In genomic region chr16:90963231-90963630, GRCm38 (mm10) we compare ENCODE assay signal across 26 mouse cellular contexts. TPM values are rescaled to one million over a fixed set of nuclear protein-coding genes. Genes with fewer than 3 reads are reported as not detected.
A peak's percentile ranks its signal among the peaks of the same experiment; 100 is the strongest.
DNase-seq lines count a peak whose midpoint lies in the region; ATAC-seq and TF ChIP-seq lines count a peak whose summit lies in the region.
"Had no signal": no experiment of that assay in that cellular context is flagged by ENCODE, and none has a peak within 500 bp of the region (broad histone marks: within the 10 kb centered on the region; RNA-seq: fewer than 3 reads in every experiment).

No protein-coding gene starts in this region.

- H3K79me2 ChIP-seq in heart, adult 2 months (replicated peaks; ENCODE audit: control insufficient read depth, insufficient read depth, low read length), result no peaks in the 10 kb centered on the region

- TF ChIP-seq CTCF in heart, adult 2 months (IDR thresholded peaks at IDR 0.05), result no peak
- TF ChIP-seq CTCF in liver, postnatal 0 days (IDR thresholded peaks at IDR 0.05; ENCODE audit: low read depth), result no peak
- TF ChIP-seq CTCF in liver, embryonic 14.5 days (IDR thresholded peaks at IDR 0.05; ENCODE audit: low read depth), result no peak

- H3K9ac ChIP-seq in heart, adult 2 months (ENCODE audit: low read depth, low read length), result no peak overlapping the region
- no peak overlapping the region for H3K9ac ChIP-seq in liver, embryonic 11.5 days (ENCODE audit: low read depth, low read length)
- no peak overlapping the region for H3K9ac ChIP-seq in liver, postnatal 0 days (replicated peaks)
- H3K9ac ChIP-seq in liver, embryonic 14.5 days (replicated peaks), result no peak overlapping the region
- H3K9ac ChIP-seq: forebrain, embryonic 13.5 days; heart, embryonic 13.5 days; hindbrain, embryonic 13.5 days; intestine, embryonic 15.5 days had no signal

- intact Hi-C loops in heart, adult 2 months (cut with DNase I), result no loop called here

- no peak for ATAC-seq in liver, embryonic 11.5 days (replicated peaks; ENCODE audit: low FRiP score)
- no peak for ATAC-seq in liver, postnatal 0 days
- ATAC-seq in liver, embryonic 14.5 days (ENCODE audit: insufficient read depth), result no peak
- ATAC-seq: forebrain, embryonic 13.5 days; forebrain, embryonic 16.5 days; hindbrain, embryonic 16.5 days; intestine, embryonic 15.5 days; Patski had no signal

- peaks cover 30% of the 10 kb centered on the region for H3K36me3 ChIP-seq in heart, embryonic 10.5 days
- H3K36me3 ChIP-seq in heart, adult 2 months (ENCODE audit: control insufficient read depth, insufficient read depth, low read length), result no peaks in the 10 kb centered on the region
- H3K36me3 ChIP-seq in liver, embryonic 11.5 days (ENCODE audit: control insufficient read depth, insufficient read depth, low read length), result peaks cover 10% of the 10 kb centered on the region; the same call in 1 of the 2 replicates
- peaks cover 73% of the 10 kb centered on the region for H3K36me3 ChIP-seq in liver, postnatal 0 days (replicated peaks; ENCODE audit: insufficient read depth, low read length)
- H3K36me3 ChIP-seq in liver, embryonic 14.5 days (replicated peaks; ENCODE audit: control insufficient read depth, insufficient read depth, low read depth), result peaks cover 51% of the 10 kb centered on the region

- 86% methylated on average over 4 of the region's 4 CpGs for WGBS in heart, embryonic 10.5 days
- WGBS in heart, adult 2 months, result 93% methylated on average over 4 of the region's 4 CpGs
- 89% methylated on average over 4 of the region's 4 CpGs for WGBS in liver, embryonic 11.5 days
- 90% methylated on average over 4 of the region's 4 CpGs for WGBS in liver, postnatal 0 days (ENCODE audit: insufficient replicate concordance)
- 83% methylated on average over 4 of the region's 4 CpGs for WGBS in liver, embryonic 14.5 days (ENCODE audit: insufficient replicate concordance)

- TF ChIP-seq POLR2A in heart, adult 2 months (IDR thresholded peaks at IDR 0.05; ENCODE audit: insufficient read depth, low read depth, low read length), result no peak

- H3K27ac ChIP-seq in heart, embryonic 10.5 days, result peak overlapping the region; percentile 18; the same call in 1 of the 2 replicates
- no peak overlapping the region for H3K27ac ChIP-seq in heart, adult 2 months
- H3K27ac ChIP-seq in liver, embryonic 11.5 days (ENCODE audit: low read depth, low read length), result peak overlapping the region; percentile 81
- no peak overlapping the region for H3K27ac ChIP-seq in liver, postnatal 0 days (ENCODE audit: low read depth)
- H3K27ac ChIP-seq in liver, embryonic 14.5 days, result peak overlapping the region; percentile 90
- H3K27ac ChIP-seq: forebrain, embryonic 10.5 days; forebrain, embryonic 13.5 days; heart, embryonic 13.5 days; hindbrain, embryonic 10.5 days; hindbrain, embryonic 13.5 days; intestine, embryonic 15.5 days had no signal

- no peak overlapping the region for H3K4me2 ChIP-seq in liver, embryonic 11.5 days
- no peak overlapping the region for H3K4me2 ChIP-seq in liver, postnatal 0 days (ENCODE audit: low read depth, low read length)
- H3K4me2 ChIP-seq in liver, embryonic 14.5 days (ENCODE audit: low read depth), result no peak overlapping the region
- H3K4me2 ChIP-seq: forebrain, embryonic 13.5 days; hindbrain, embryonic 13.5 days; intestine, embryonic 15.5 days had no signal

- H3K9me3 ChIP-seq in heart, embryonic 10.5 days, result no peaks in the 10 kb centered on the region
- no peaks in the 10 kb centered on the region for H3K9me3 ChIP-seq in liver, embryonic 11.5 days (ENCODE audit: control insufficient read depth, low read length)
- H3K9me3 ChIP-seq in liver, postnatal 0 days (ENCODE audit: low read length), result no peaks in the 10 kb centered on the region
- H3K9me3 ChIP-seq in liver, embryonic 14.5 days (ENCODE audit: control insufficient read depth, low read length), result no peaks in the 10 kb centered on the region
- H3K9me3 ChIP-seq: forebrain, embryonic 10.5 days; forebrain, embryonic 13.5 days; G1E; heart, embryonic 13.5 days; hindbrain, embryonic 10.5 days; hindbrain, embryonic 13.5 days; intestine, embryonic 15.5 days had no signal

- TF ChIP-seq EP300 in heart, adult 2 months (IDR thresholded peaks at IDR 0.05; ENCODE audit: insufficient read depth, low read depth, low read length), result no peak
- TF ChIP-seq EP300 in liver, postnatal 0 days (IDR thresholded peaks at IDR 0.05; ENCODE audit: low read depth), result no peak
- TF ChIP-seq EP300 in liver, embryonic 14.5 days (IDR thresholded peaks at IDR 0.05; ENCODE audit: low read depth), result no peak

- H3K27me3 ChIP-seq in heart, embryonic 10.5 days (ENCODE audit: insufficient read depth, poor library complexity, severe bottlenecking), result no peaks in the 10 kb centered on the region
- no peaks in the 10 kb centered on the region for H3K27me3 ChIP-seq in heart, adult 2 months (ENCODE audit: control insufficient read depth, insufficient read depth, low read length)
- H3K27me3 ChIP-seq in liver, embryonic 11.5 days (replicated peaks; ENCODE audit: control insufficient read depth, insufficient read depth, low read length), result no peaks in the 10 kb centered on the region
- no peaks in the 10 kb centered on the region for H3K27me3 ChIP-seq in liver, postnatal 0 days (ENCODE audit: insufficient read depth, low read length)
- H3K27me3 ChIP-seq in liver, embryonic 14.5 days (ENCODE audit: control insufficient read depth, insufficient read depth, low read length), result no peaks in the 10 kb centered on the region
- H3K27me3 ChIP-seq: CH12.LX; forebrain, embryonic 13.5 days; heart, embryonic 13.5 days; hindbrain, embryonic 13.5 days; intestine, embryonic 15.5 days; Patski had no signal

- no peaks in the 10 kb centered on the region for H3K4me1 ChIP-seq in heart, embryonic 10.5 days
- H3K4me1 ChIP-seq in heart, adult 2 months (ENCODE audit: control insufficient read depth, insufficient read depth, low read length), result no peaks in the 10 kb centered on the region
- peaks cover 10% of the 10 kb centered on the region for H3K4me1 ChIP-seq in liver, embryonic 11.5 days (replicated peaks; ENCODE audit: control insufficient read depth, insufficient read depth, low read length)
- H3K4me1 ChIP-seq in liver, postnatal 0 days (ENCODE audit: insufficient read depth), result peaks cover 5% of the 10 kb centered on the region; the same call in 1 of the 2 replicates
- peaks cover 21 to 26% of the 10 kb centered on the region in 2 experiments for H3K4me1 ChIP-seq in liver, embryonic 14.5 days (replicated peaks; ENCODE audit: control insufficient read depth in 2 of 2, insufficient read depth in 2 of 2, low read length in 1 of 2)
- H3K4me1 ChIP-seq: forebrain, embryonic 10.5 days; forebrain, embryonic 13.5 days; heart, embryonic 13.5 days; hindbrain, embryonic 10.5 days; hindbrain, embryonic 13.5 days; intestine, embryonic 15.5 days had no signal

- no peak overlapping the region for H3K4me3 ChIP-seq in heart, embryonic 10.5 days
- no peak overlapping the region for H3K4me3 ChIP-seq in heart, adult 2 months
- no peak overlapping the region for H3K4me3 ChIP-seq in liver, embryonic 11.5 days (ENCODE audit: low read depth, low read length)
- no peak overlapping the region for H3K4me3 ChIP-seq in liver, postnatal 0 days (ENCODE audit: low read depth, low read length)
- H3K4me3 ChIP-seq in liver, embryonic 14.5 days (ENCODE audit: insufficient read depth in 1 of 2, low read depth in 2 of 2, low read length in 2 of 2), result no peak overlapping the region
- H3K4me3 ChIP-seq: forebrain, embryonic 10.5 days; forebrain, embryonic 13.5 days; heart, embryonic 13.5 days; hindbrain, embryonic 10.5 days; hindbrain, embryonic 13.5 days; intestine, embryonic 15.5 days had no signal

- DNase-seq in heart, embryonic 10.5 days (ENCODE audit: low spot score), result no peak
- DNase-seq in heart, adult 2 months, result no peak
- no peak for DNase-seq in liver, embryonic 11.5 days (ENCODE audit: low spot score)
- DNase-seq in liver, postnatal 0 days, result no peak
- DNase-seq in liver, embryonic 14.5 days (ENCODE audit: low read depth in 3 of 3, low spot score in 3 of 3), result no peak
- DNase-seq in layer of hippocampus, postnatal 14 days (ENCODE audit: low spot score in 2 of 2), result no peak
- DNase-seq: adrenal gland, postnatal 10 days; adrenal gland, postnatal 36 days; B cell, adult 2 months; cerebellum, adult 18-20 months; cerebellum, adult 9-10 months; cerebellum, postnatal 14 days; gastrocnemius, postnatal 10 days; gastrocnemius, postnatal 36 days; heart, postnatal 14 days had no signal

RNA-seq across cellular contexts. Expression of gene Cfap298, which starts 28.3 kb away (rescaled TPM):
- 53.1 TPM in 2 replicates for polyA plus RNA-seq in heart, embryonic 10.5 days (2016; fragmentation: Nextera tagmentation; extraction: Ambion mirVana)
- 10 to 100 TPM; 24.2 to 27.5 TPM for total RNA-seq in heart, adult 2 months (2021)
- polyA plus RNA-seq in heart, adult 2 months (2012; rRNA removed), result 8.2 TPM in 2 replicates
- polyA plus RNA-seq in liver, embryonic 11.5 days (2014; fragmentation: Nextera tagmentation; extraction: Ambion mirVana), result 62.5 and 72.1 TPM in 2 replicates
- 16.1 and 16.8 TPM in 2 replicates for polyA plus RNA-seq in liver, postnatal 0 days (2015; fragmentation: Nextera tagmentation; extraction: Ambion mirVana)
- polyA plus RNA-seq in liver, embryonic 14.5 days (2012; rRNA removed), result 6.4 and 11.5 TPM in 2 replicates
- polyA plus RNA-seq in liver, embryonic 14.5 days (2014; fragmentation: Nextera tagmentation; extraction: Ambion mirVana), result 18.4 and 21.9 TPM in 2 replicates
- total RNA-seq in layer of hippocampus, postnatal 14 days (2021), result 10 to 100 TPM; 39.9 to 44.5 TPM

RNA-seq across cellular contexts. Expression of gene Synj1, which starts 47.9 kb away (rescaled TPM):
- polyA plus RNA-seq in heart, embryonic 10.5 days (2016; fragmentation: Nextera tagmentation; extraction: Ambion mirVana), result 14.3 and 16.5 TPM in 2 replicates
- total RNA-seq in heart, adult 2 months (2021), result 10 to 100 TPM; 28.7 to 28.9 TPM
- 21.2 and 23.4 TPM in 2 replicates for polyA plus RNA-seq in heart, adult 2 months (2012; rRNA removed)
- polyA plus RNA-seq in liver, embryonic 11.5 days (2014; fragmentation: Nextera tagmentation; extraction: Ambion mirVana), result 20.5 and 22.7 TPM in 2 replicates
- 8.2 and 8.6 TPM in 2 replicates for polyA plus RNA-seq in liver, postnatal 0 days (2015; fragmentation: Nextera tagmentation; extraction: Ambion mirVana)
- polyA plus RNA-seq in liver, embryonic 14.5 days (2012; rRNA removed), result 13.8 and 14.6 TPM in 2 replicates
- polyA plus RNA-seq in liver, embryonic 14.5 days (2014; fragmentation: Nextera tagmentation; extraction: Ambion mirVana), result 21.4 and 21.9 TPM in 2 replicates
- 100 to 1,000 TPM; 358 to 373 TPM for total RNA-seq in layer of hippocampus, postnatal 14 days (2021)

Comparison
In these comparisons a context has a peak if more than half of its experiments do, and no peak if none do; other contexts are left out.
1. H3K27ac ChIP-seq: peak in heart, embryonic 10.5 days (single experiment), liver, embryonic 11.5 days (single experiment) and liver, embryonic 14.5 days (single experiment); none in heart, adult 2 months (single experiment) and liver, postnatal 0 days (single experiment).